Mouse (Mus musculus): ENCODE measurements around the gene Rgs1. TPM values are rescaled to one million over a fixed set of nuclear protein-coding genes. Genes with fewer than 3 reads are reported as not detected.

Rgs1 gene
- total RNA-seq, 2 experiments from 2014 or later = 0.51 TPM; not detected in 1

DNA sequence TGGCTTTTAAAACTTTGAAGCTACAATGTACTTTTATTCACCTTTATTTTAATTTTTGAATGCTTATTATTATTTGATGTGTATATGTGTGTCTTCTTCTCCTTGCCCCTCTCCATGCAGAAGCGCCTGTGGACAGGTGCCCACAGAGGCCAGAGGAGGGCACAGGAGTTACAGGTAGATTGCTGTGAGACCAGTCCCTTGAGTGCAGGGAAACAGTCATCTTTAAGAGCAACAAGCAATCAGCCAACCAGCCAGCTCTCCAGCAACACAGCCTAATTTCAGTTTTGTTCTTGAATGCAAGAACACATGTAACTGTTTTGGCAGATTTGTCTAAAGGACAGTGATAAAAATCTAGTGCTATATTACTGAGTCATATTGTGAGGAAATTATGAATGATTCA is 1.7 kb downstream of the Rgs1 start:
- no peak overlapping the region for H3K27ac ChIP-seq
- intact Hi-C loops (cut with DNase I) = loop anchor here (10.0 kb wide), 2 partner anchors 107 to 1033 kb away; no protein-coding TSS in a partner anchor
- H3K4me3 ChIP-seq = no peak overlapping the region
- DNase-seq (ENCODE audit: extremely low spot score in 1 of 2, low spot score in 2 of 2) = no peak
- no peak for TF ChIP-seq CTCF (IDR thresholded peaks at IDR 0.05)

- intact Hi-C loops (cut with DNase I) = loop anchor here (5.0 to 10.0 kb wide), 3 partner anchors 46 to 1029 kb away; no protein-coding TSS in a partner anchor
- H3K4me3 ChIP-seq = no peak overlapping the region
- DNase-seq (ENCODE audit: extremely low spot score in 1 of 2, low spot score in 2 of 2) = peak in 1 of 2 experiments; percentile 9
- peak; percentile 51 for TF ChIP-seq CTCF (IDR thresholded peaks at IDR 0.05)
- H3K27ac ChIP-seq = no peak overlapping the region
Observed at GRCm38 (mm10) chr1:144243511-144243910, 5.5 kb downstream of the Rgs1 start.

- Histone ChIP-seq H3K27ac (no peak overlapping the region), H3K4me3 (no peak overlapping the region)
- intact Hi-C loops (cut with DNase I) = no loop called here
- no peak for TF ChIP-seq CTCF (IDR thresholded peaks at IDR 0.05)
- no peak for DNase-seq (ENCODE audit: extremely low spot score in 1 of 2, low spot score in 2 of 2)
Observed at GRCm38 (mm10) chr1:144239195-144239594, 9.8 kb downstream of the Rgs1 start.

DNA sequence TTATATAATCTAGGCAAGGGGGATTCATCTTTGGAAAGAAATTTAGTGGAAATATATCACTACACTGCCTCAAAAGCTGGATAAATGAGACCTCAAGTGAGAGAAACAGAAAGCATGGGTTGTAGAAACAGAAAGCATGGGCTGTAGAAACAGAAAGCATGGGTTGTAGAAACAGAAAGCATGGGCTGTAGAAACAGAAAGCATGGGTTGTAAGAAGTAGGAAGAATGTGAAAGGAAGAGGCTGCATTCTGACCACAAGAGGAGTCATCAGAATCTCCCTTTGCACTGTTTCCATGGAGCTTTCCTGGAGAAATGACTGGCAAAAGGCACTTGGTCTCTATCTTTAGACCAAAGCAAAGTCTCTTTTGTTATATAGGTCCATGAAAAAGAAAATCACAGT is 33.8 kb downstream of the Rgs1 start:
- intact Hi-C loops (cut with DNase I) = no loop called here
- DNase-seq (ENCODE audit: extremely low spot score in 1 of 2, low spot score in 2 of 2) = no peak
- Histone ChIP-seq H3K4me3 (no peak overlapping the region), H3K27ac (no peak overlapping the region)
- no peak for TF ChIP-seq CTCF (IDR thresholded peaks at IDR 0.05)

DNA sequence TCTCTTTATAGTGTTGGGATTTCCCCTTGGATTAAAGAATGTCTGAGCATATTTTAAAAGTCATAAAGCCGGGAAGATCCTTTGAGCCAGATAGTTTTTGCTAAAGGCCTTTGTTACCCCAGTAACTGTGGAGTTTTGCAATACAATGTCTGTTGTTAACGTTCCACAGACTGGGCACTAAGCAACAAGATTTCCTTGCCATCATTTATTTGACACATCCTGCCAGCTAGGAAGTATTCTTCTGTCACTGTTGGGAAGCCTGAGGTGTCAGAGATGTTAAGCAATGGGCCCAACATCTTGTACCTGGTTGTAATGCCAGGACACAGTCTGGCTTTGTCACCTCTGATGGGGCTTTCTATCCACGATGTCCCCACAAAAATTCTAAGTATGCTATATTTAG is 38.1 kb downstream of the Rgs1 start:
- Histone ChIP-seq H3K4me3 (no peak overlapping the region), H3K27ac (no peak overlapping the region)
- intact Hi-C loops (cut with DNase I) = no loop called here
- no peak for TF ChIP-seq CTCF (IDR thresholded peaks at IDR 0.05)
- no peak for DNase-seq (ENCODE audit: extremely low spot score in 1 of 2, low spot score in 2 of 2)

DNA sequence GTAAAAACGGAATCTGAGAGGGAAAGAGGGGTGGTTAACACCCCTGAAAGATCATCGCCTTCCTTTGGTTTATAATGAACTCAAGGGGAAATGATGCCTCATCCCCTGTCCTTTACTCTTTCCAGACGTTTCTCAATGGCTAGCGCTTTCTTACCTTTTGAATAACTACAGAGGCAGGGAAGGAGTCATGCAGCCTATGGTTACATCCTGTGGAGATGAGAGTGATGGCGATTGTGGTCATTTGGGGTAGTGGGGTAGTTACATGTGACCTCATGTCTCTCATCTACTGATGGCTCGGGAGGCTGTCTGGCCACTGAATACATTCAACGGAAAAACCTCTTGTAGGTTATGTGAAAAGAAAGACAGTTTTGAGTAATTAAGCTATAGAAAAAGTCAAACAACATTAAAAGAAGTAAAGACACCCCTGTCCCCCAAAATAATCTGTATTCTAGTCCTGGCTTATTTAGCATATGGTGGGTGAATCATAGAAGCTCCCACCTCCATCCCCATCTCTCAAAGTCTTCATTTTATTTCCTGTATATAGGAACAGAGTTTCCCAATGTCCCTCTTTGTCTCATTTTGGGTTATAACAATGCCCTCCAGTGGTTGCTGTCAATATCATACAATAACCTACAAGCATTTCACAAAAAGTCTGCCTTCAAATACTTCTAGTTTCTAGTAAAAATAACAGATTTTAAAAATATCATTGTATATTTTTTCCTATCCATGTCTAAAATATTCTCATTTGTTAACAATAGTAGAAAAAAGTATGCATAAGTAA is 42.6 kb downstream of the Rgs1 start:
- Histone ChIP-seq H3K27ac (no peak overlapping the region), H3K4me3 (no peak overlapping the region)
- DNase-seq (ENCODE audit: extremely low spot score in 1 of 2, low spot score in 2 of 2) = no peak
- peak; percentile 29 for TF ChIP-seq CTCF (IDR thresholded peaks at IDR 0.05)
- intact Hi-C loops (cut with DNase I) = no loop called here

- no peak overlapping the region for H3K4me3 ChIP-seq
- TF ChIP-seq CTCF (IDR thresholded peaks at IDR 0.05) = no peak
- no peak for DNase-seq (ENCODE audit: extremely low spot score in 1 of 2, low spot score in 2 of 2)
- no peak overlapping the region for H3K27ac ChIP-seq
- intact Hi-C loops (cut with DNase I) = no loop called here
Observed at GRCm38 (mm10) chr1:144204766-144205165, 44.3 kb downstream of the Rgs1 start.

DNA sequence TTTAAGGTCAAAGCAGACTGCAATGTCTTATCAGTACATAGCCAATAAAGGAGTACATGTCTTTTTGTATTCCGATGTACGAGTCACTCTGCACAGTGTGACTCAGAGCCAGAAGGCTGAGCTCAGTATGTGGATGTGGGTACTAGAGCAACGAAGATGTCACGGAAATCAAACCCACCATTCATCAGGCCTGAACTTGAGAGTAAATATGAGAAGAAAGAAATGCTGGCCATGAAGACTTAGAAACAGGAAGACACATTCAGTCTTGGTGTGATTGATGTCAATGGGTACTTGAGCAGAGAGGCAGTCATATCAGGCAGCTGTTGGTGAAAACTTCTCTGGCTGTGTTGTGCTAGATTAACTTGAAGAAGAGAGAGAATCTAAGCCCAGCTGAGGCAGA is 46.1 kb downstream of the Rgs1 start:
- H3K4me3 ChIP-seq = no peak overlapping the region
- intact Hi-C loops (cut with DNase I) = no loop called here
- DNase-seq (ENCODE audit: extremely low spot score in 1 of 2, low spot score in 2 of 2) = no peak

GRCm38 (mm10) chr1:144200496-144200895 is 48.5 kb downstream of the Rgs1 start:
- H3K27ac ChIP-seq = no peak overlapping the region
- DNase-seq (ENCODE audit: extremely low spot score in 1 of 2, low spot score in 2 of 2) = no peak
- TF ChIP-seq CTCF (IDR thresholded peaks at IDR 0.05) = no peak
- intact Hi-C loops (cut with DNase I) = no loop called here
- H3K4me3 ChIP-seq = no peak overlapping the region

More for the DNA sequence above, 46.1 kb downstream of the Rgs1 start:
- TF ChIP-seq CTCF (IDR thresholded peaks at IDR 0.05) = no peak
- no peak overlapping the region for H3K27ac ChIP-seq

- no peak overlapping the region for H3K27ac ChIP-seq
- no peak for TF ChIP-seq CTCF (IDR thresholded peaks at IDR 0.05)
- intact Hi-C loops (cut with DNase I) = loop anchor here (5.0 kb wide), 3 partner anchors 43 to 178 kb away; no protein-coding TSS in a partner anchor
- H3K4me3 ChIP-seq = no peak overlapping the region
- no peak for DNase-seq (ENCODE audit: extremely low spot score in 1 of 2, low spot score in 2 of 2)
Observed at GRCm38 (mm10) chr1:144199538-144199937, 49.5 kb downstream of the Rgs1 start.

DNA sequence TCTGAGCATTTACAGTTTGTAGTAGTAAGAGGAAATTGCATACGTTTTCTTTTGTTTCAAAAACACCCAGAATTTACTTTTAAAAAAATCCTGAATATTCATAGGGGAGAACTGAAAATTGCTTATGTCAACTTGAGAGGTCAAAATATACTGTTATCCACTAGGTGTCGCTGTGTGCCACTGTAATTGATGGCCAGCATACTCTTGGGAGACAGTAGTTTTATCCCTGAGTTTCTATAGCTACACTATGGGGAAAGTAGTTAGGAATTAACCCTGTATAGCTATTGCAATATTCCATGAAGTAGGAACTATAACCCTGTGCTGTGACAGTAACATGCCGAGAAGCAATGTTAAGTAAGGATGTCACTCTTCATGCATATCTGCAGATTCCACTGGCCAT is 51.4 kb downstream of the Rgs1 start:
- Histone ChIP-seq H3K27ac (no peak overlapping the region), H3K4me3 (no peak overlapping the region)
- intact Hi-C loops (cut with DNase I) = loop anchor here (2.0 to 5.0 kb wide), 4 partner anchors 45 to 395 kb away; no protein-coding TSS in a partner anchor
- DNase-seq (ENCODE audit: extremely low spot score in 1 of 2, low spot score in 2 of 2) = peak; percentile 32 to 35
- peak; percentile 78 for TF ChIP-seq CTCF (IDR thresholded peaks at IDR 0.05)

Other genes starting within 250 kb of the Rgs1 start
- gene Rgs2, start 245.1 kb downstream of the Rgs1 start, total RNA-seq (2021) = 10 to 100 TPM; 69.4 to 71.0 TPM
- under 1 TPM; 0.54 to 0.61 TPM for gene Rgs13, start 71.9 kb downstream of the Rgs1 start, total RNA-seq (2021)